Mouse (Mus musculus) thymus, adult 2 months (tissue): Measurements from ENCODE around the gene Hmg20b.

Source experiments
- CTCF ChIP-seq: fragments of 200-500 bp; IDR thresholded peaks from 2 replicates; pipeline ENCODE4 v1.5.1; 2012; ENCODE audit warnings: mild to moderate bottlenecking, control low read depth, low read length, moderate library complexity, borderline replicate concordance; ENCODE audit not compliant: control insufficient read depth, poor library complexity, insufficient read depth; ENCODE audit errors: extremely low read depth
- POLR2A ChIP-seq: fragments of 200-500 bp; IDR thresholded peaks from 2 replicates; pipeline ENCODE4 v1.6.1; 2012; ENCODE audit warnings: mild to moderate bottlenecking, low read length, control low read depth, moderate library complexity; ENCODE audit not compliant: control insufficient read depth, poor library complexity, insufficient read depth; ENCODE audit errors: extremely low read depth

DNA sequence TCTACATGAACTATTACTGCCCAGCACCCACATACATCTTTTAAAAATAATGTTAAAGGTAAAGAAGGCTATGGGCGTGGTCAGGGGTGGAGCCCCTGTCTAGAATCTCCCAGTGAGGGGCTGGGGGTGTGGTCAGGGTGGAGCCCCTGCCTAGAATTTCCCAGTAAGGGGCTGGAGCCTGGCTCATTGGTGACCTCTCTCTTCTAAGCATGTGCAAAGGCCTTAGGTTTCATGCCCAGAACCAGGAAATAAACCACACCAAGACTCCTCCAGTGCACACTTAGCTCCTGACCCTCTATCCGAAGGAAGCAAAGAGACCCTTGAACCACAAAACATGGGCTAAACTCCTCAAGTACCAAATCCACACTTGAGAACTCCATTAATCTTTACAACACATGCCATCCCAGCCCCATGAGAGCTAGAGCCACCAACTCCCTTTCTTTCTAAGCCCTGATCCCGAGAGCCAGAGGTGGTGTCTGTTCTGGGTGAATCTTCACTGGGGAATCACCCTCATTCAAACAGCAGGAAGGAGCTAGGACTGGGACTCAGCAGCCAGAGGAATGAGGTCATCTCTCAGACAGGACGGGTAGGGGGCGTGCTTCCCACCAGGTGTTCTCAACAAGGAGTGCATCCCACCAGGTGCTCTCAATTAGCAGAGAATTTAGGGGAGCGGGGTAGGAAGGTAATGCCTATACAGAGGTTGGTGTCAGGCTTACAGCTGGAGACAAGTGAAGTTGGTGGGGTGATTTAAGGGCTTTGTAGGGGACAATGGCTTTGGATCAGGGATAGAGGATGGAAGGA lies 26.5 kb upstream of the Hmg20b start:
- TF ChIP-seq POLR2A (no peak), CTCF (no peak)
